Mouse (Mus musculus): ENCODE measurements around the gene Mms19. TPM values are rescaled to one million over a fixed set of nuclear protein-coding genes. Genes with fewer than 3 reads are reported as not detected.

The Mms19 gene
- polyA plus RNA-seq, 1 experiment from 2014 or later, result 35.3 TPM

Other genes with a start within 250 kb of the Mms19 start
- gene Slit1, start 237.5 kb downstream of the Mms19 start, polyA plus RNA-seq (2015; fragmentation: Nextera tagmentation; extraction: Ambion mirVana), result 0.11 and 0.42 TPM in 2 replicates
- 29.8 and 30.8 TPM in 2 replicates for gene Arhgap19, start 179.1 kb downstream of the Mms19 start, polyA plus RNA-seq (2015; fragmentation: Nextera tagmentation; extraction: Ambion mirVana)
- gene Frat1, start 151.2 kb downstream of the Mms19 start, polyA plus RNA-seq (2015; fragmentation: Nextera tagmentation; extraction: Ambion mirVana), result 7.2 and 7.3 TPM in 2 replicates
- 4.1 and 4.4 TPM in 2 replicates for gene Frat2, start 133.0 kb downstream of the Mms19 start, polyA plus RNA-seq (2015; fragmentation: Nextera tagmentation; extraction: Ambion mirVana)
- gene Rrp12, start 85.0 kb downstream of the Mms19 start, polyA plus RNA-seq (2015; fragmentation: Nextera tagmentation; extraction: Ambion mirVana), result 13.7 and 13.8 TPM in 2 replicates
- 619 and 635 TPM in 2 replicates for gene Pgam1, start 69.2 kb downstream of the Mms19 start, polyA plus RNA-seq (2015; fragmentation: Nextera tagmentation; extraction: Ambion mirVana)
- gene Exosc1, start 47.7 kb downstream of the Mms19 start, polyA plus RNA-seq (2015; fragmentation: Nextera tagmentation; extraction: Ambion mirVana), result 71.4 and 72.6 TPM in 2 replicates
- 88.1 and 96.2 TPM in 2 replicates for gene Zdhhc16, start 47.7 kb downstream of the Mms19 start, polyA plus RNA-seq (2015; fragmentation: Nextera tagmentation; extraction: Ambion mirVana)
- gene Ubtd1, start 606 bp upstream of the Mms19 start, polyA plus RNA-seq (2015; fragmentation: Nextera tagmentation; extraction: Ambion mirVana), result 17.2 and 17.5 TPM in 2 replicates
- 0.31 and 0.58 TPM in 2 replicates for gene Ankrd2, start 54.8 kb upstream of the Mms19 start, polyA plus RNA-seq (2015; fragmentation: Nextera tagmentation; extraction: Ambion mirVana)
- 1.0 and 1.5 TPM in 2 replicates for gene Hoga1, start 64.5 kb upstream of the Mms19 start, polyA plus RNA-seq (2015; fragmentation: Nextera tagmentation; extraction: Ambion mirVana)
- not detected in 2 replicates for gene 4933411K16Rik, start 71.1 kb upstream of the Mms19 start, polyA plus RNA-seq (2015; fragmentation: Nextera tagmentation; extraction: Ambion mirVana)
- gene Morn4, start 105.2 kb upstream of the Mms19 start, polyA plus RNA-seq (2015; fragmentation: Nextera tagmentation; extraction: Ambion mirVana), result 21.1 and 22.9 TPM in 2 replicates
- gene Pi4k2a, start 109.3 kb upstream of the Mms19 start, polyA plus RNA-seq (2015; fragmentation: Nextera tagmentation; extraction: Ambion mirVana), result 21.7 and 26.1 TPM in 2 replicates
- gene Avpi1, start 147.9 kb upstream of the Mms19 start, polyA plus RNA-seq (2015; fragmentation: Nextera tagmentation; extraction: Ambion mirVana), result 64.3 and 64.4 TPM in 2 replicates
- gene Marveld1, start 166.2 kb upstream of the Mms19 start, polyA plus RNA-seq (2015; fragmentation: Nextera tagmentation; extraction: Ambion mirVana), result 17.1 and 21.0 TPM in 2 replicates
- gene Zfyve27, start 182.8 kb upstream of the Mms19 start, polyA plus RNA-seq (2015; fragmentation: Nextera tagmentation; extraction: Ambion mirVana), result 23.3 and 28.2 TPM in 2 replicates
- gene Sfrp5, start 221.1 kb upstream of the Mms19 start, polyA plus RNA-seq (2015; fragmentation: Nextera tagmentation; extraction: Ambion mirVana), result 0.95 and 1.1 TPM in 2 replicates